Mouse (Mus musculus): Measurements from ENCODE around the gene Shroom3.

- no peak for TF ChIP-seq CTCF (IDR thresholded peaks at IDR 0.05; ENCODE audit: low read depth, low read length)
- no peak for TF ChIP-seq POLR2A (IDR thresholded peaks at IDR 0.05; ENCODE audit: borderline replicate concordance, low read depth, low read length)
These were observed 258.9 kb downstream of the Shroom3 start for GRCm38 (mm10) chr5:92942166-92942565.

All from bone marrow macrophage, adult 2 months (primary cell).